Mouse (Mus musculus): ENCODE results near the gene 4930556J24Rik. TPM values are rescaled to one million over a fixed set of nuclear protein-coding genes. Genes with fewer than 3 reads are reported as not detected.
"Not testable (repeated sequence)": the region's sequence is repeated elsewhere in the genome, so short reads cannot be mapped to it uniquely, and the experiment has no call there.

4930556J24Rik gene
- total RNA-seq, 2 experiments from 2014 or later, result not detected

DNA sequence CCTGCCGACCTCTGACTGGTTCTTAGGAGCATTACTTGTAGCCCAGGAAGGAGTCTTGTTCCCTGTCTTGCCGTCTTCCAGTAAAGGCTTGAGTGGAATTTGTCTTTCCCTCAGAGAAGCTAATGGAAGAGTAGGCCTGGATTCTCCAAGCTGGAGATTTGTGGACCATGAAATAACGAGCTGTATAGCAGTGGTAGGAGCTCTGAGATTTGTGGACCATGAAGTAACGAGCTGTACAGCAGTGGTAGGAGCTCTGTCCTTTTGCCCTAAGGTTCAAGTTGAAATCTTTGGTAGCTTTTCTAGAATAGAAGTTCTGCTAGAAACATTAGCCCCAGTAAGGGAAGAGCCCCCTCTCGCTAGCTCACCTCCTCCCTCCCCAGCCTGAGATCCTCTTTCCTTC, 1.8 kb upstream of the 4930556J24Rik start:
- no peak for DNase-seq
- intact Hi-C loops (cut with DNase I), result no loop called here

GRCm38 (mm10) chr11:3974311-3974710, 2.3 kb downstream of the 4930556J24Rik start:
- intact Hi-C loops (cut with DNase I), result no loop called here
- DNase-seq, result no peak

DNA sequence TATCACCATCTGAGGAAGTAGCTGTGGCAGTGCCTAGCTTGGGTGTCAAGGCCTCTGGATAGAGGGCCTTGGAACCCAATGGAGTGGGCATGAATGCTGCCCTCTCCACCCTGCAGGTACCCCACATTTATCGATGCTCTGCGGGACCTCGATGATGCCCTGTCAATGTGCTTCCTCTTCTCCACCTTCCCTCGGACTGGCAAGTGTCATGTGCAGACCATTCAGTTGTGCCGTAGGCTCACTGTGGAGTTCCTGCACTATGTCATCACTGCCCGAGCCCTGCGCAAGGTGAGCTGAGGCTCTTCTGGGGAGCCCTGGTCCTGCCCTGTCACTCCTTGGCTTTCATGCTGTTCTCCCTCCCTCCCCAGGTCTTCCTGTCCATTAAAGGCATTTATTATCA, 3.5 kb downstream of the 4930556J24Rik start:
- intact Hi-C loops (cut with DNase I), result no loop called here
- no peak for DNase-seq

DNA sequence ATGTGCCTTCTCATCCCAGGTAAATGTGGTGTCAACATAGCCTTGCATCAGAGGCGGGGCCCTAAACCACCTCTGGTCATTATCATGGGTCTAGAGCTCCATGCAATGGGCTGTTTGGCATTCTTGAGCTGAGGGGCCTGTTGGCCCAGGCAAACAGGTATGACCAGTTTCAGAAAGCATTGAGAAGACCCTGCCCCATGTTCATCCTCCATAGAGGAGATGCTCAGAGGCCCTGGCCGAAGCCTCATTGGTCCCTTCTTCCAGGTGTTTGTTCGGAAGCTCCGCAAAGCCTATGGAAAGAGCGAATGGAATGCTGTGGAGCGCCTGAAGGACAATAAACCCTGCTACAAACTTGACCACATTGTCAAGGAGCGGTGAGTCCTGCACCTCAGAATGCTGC, 6.2 kb downstream of the 4930556J24Rik start:
- intact Hi-C loops (cut with DNase I), result no loop called here
- DNase-seq, result no peak

- intact Hi-C loops (cut with DNase I), result no loop called here
- DNase-seq, result no peak
Measured at GRCm38 (mm10) chr11:3969837-3970236, 6.7 kb downstream of the 4930556J24Rik start.

DNA sequence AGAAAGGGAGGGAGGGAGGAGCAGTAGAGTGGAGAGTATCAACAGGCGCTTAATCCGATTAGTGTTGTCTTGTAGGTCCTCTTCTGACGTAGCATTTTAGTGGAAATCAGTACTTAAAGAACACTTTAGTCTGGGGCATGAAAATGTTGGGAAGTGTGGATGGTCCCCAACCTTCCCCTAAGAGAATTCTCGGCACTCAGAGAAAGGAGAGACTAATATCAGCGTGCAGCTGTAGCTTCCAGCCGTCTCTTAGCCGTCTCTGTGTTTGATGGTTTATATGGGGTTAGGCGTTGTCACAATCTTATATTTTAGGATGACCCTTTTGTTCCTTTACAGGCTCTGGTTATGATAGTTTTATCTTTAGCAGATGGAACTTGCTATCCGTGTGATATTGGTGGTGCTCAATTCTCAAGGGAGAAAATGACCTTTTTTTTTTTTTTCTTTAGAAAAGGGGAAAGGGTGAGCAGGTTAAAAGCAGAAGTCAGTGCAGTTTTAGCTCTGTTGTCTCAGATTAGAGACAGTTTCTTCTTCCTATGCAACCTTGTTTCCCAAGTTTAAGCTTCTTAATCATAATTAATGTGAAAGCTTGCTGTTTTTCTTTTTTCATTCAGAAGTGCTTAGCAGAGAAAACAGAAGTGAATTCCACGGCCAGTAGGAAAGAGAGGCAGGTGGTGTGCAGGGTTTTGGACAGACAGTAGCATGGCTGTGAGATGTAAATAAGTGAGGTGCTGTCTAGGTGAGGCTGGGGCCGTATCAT, 12.0 kb downstream of the 4930556J24Rik start:
- intact Hi-C loops (cut with DNase I), result no loop called here
- no peak for DNase-seq

- intact Hi-C loops (cut with DNase I), result no loop called here
- DNase-seq, result peak; percentile 77 to 82
Measured at GRCm38 (mm10) chr11:3963610-3964415, 12.8 kb downstream of the 4930556J24Rik start, which contains the start of gene Pes1. TSS of gene Pes1 (plus strand) at chr11:3963975.

DNA sequence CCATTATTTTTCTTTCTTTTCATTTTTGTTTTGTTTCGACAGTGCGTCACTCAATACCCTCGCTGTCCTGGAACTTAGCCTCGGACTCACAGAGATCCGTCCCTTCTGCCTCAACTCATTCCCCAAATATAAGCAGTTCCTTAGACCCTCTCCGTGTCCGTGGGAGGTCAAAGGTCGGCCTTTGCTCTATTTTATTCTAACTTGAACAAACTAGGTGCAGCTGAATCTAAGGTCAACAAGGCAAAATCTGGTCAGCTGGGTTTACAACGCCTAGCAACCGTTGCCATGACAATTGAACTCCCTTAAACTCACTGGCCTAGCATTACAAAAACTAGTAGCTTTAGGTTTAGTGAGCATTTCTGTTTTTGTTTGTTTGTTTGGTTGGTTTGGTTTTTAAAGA, 13.4 kb downstream of the 4930556J24Rik start:
- peak in 1 of 2 experiments; percentile 9 for DNase-seq
- intact Hi-C loops (cut with DNase I), result no loop called here

- intact Hi-C loops (cut with DNase I), result no loop called here
- DNase-seq, result no peak
Measured at GRCm38 (mm10) chr11:3961761-3962160, 14.8 kb downstream of the 4930556J24Rik start.

- intact Hi-C loops (cut with DNase I), result no loop called here
- DNase-seq, result no peak
Measured at GRCm38 (mm10) chr11:3960901-3961300, 15.7 kb downstream of the 4930556J24Rik start.

GRCm38 (mm10) chr11:3955371-3955770, 21.2 kb downstream of the 4930556J24Rik start:
- intact Hi-C loops (cut with DNase I); DNase-seq: not testable (repeated sequence)

- intact Hi-C loops (cut with DNase I); DNase-seq: not testable (repeated sequence)
Measured at GRCm38 (mm10) chr11:3954876-3955275, 21.7 kb downstream of the 4930556J24Rik start.

- no peak for DNase-seq
- intact Hi-C loops (cut with DNase I), result no loop called here
Measured at GRCm38 (mm10) chr11:3946386-3946785, 30.2 kb downstream of the 4930556J24Rik start.

- intact Hi-C loops (cut with DNase I), result no loop called here
- no peak for DNase-seq
Measured at GRCm38 (mm10) chr11:3941371-3941770, 35.2 kb downstream of the 4930556J24Rik start.

- intact Hi-C loops (cut with DNase I), result no loop called here
- DNase-seq, result no peak
Measured at GRCm38 (mm10) chr11:3937321-3937874, 39.2 kb downstream of the 4930556J24Rik start.

- DNase-seq, result no peak
- intact Hi-C loops (cut with DNase I), result no loop called here
Measured at GRCm38 (mm10) chr11:3936318-3936717, 40.3 kb downstream of the 4930556J24Rik start.

- DNase-seq, result no peak
- intact Hi-C loops (cut with DNase I), result no loop called here
Measured at GRCm38 (mm10) chr11:3935135-3935534, 41.4 kb downstream of the 4930556J24Rik start.

DNA sequence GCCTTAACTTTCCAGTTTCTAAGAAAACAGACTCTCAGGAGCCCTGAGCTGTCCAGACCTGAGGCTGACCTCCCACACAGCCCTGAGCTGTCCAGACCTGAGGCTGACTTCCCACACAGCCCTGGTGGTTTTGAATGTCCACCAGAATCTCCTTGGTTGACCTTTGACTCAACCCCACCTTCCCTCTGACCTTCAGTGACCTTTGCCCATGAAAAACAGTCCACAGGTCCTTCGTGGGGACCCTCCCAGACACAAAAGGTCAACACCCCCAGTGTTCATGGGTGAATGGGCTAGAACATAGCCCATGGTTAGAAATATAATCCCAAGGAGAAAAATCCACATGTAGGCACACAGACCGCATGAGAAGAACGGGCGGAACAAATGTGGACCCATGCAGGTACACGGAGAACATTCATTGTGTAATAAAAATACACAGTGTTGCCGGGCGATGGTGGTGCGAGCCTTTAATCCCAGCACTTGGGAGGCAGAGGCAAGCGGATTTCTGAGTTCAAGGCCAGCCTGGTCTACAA, 42.8 kb downstream of the 4930556J24Rik start:
- intact Hi-C loops (cut with DNase I), result no loop called here
- DNase-seq, result no peak

- intact Hi-C loops (cut with DNase I), result no loop called here
- DNase-seq, result peak; percentile 88 to 91
Measured at GRCm38 (mm10) chr11:3931511-3932211, 44.9 kb downstream of the 4930556J24Rik start, which contains the start of gene Tcn2. TSS of gene Tcn2 (minus strand) at chr11:3932159.

- no peak for DNase-seq
- intact Hi-C loops (cut with DNase I), result no loop called here
Measured at GRCm38 (mm10) chr11:3930931-3931330, 45.6 kb downstream of the 4930556J24Rik start.

All from heart, postnatal 14 days (tissue).